ENCODE assay signal across 13 mouse cellular contexts in genomic region chr6:87213262-87213661, GRCm38 (mm10).
DNase-seq lines count a peak whose midpoint lies in the region; ATAC-seq lines count a peak whose summit lies in the region.
"Had no signal": no experiment of that assay in that cellular context is flagged by ENCODE, and none has a peak within 500 bp of the region (broad histone marks: within the 10 kb centered on the region; RNA-seq: fewer than 3 reads in every experiment).

No protein-coding gene starts in this region.

- no peaks in the 10 kb centered on the region for H3K27me3 ChIP-seq in forebrain, embryonic 15.5 days
- H3K27me3 ChIP-seq: embryonic facial prominence, embryonic 13.5 days; hindbrain, embryonic 12.5 days; liver, embryonic 15.5 days had no signal

- intact Hi-C loops in heart, postnatal 14 days (cut with DNase I) = no loop called here

- no peak for ATAC-seq in forebrain, embryonic 15.5 days (replicated peaks)

- WGBS in forebrain, embryonic 15.5 days = 93% methylated on average over 7 of the region's 7 CpGs

- H3K4me2 ChIP-seq in forebrain, embryonic 15.5 days (replicated peaks) = no peak overlapping the region
- H3K4me2 ChIP-seq: embryonic facial prominence, embryonic 13.5 days; hindbrain, embryonic 12.5 days; liver, embryonic 15.5 days; midbrain, embryonic 11.5 days had no signal

- H3K4me1 ChIP-seq in forebrain, embryonic 15.5 days = no peaks in the 10 kb centered on the region
- H3K4me1 ChIP-seq: embryonic facial prominence, embryonic 13.5 days; hindbrain, embryonic 12.5 days had no signal

- H3K9me3 ChIP-seq in forebrain, embryonic 15.5 days = no peaks in the 10 kb centered on the region
- H3K9me3 ChIP-seq: embryonic facial prominence, embryonic 13.5 days; liver, embryonic 15.5 days had no signal

- DNase-seq in gastrocnemius, adult 18-20 months (ENCODE audit: low spot score) = peak; percentile 69
- DNase-seq in gastrocnemius, postnatal 4 days (ENCODE audit: low spot score in 2 of 2) = no peak
- DNase-seq in ovary, adult 18-20 months (ENCODE audit: low spot score) = peak; percentile 29
- DNase-seq in ovary, postnatal 10 days (ENCODE audit: low spot score) = no peak
- peak; percentile 42 to 66 for DNase-seq in heart, postnatal 14 days
- peak; percentile 27 to 56 for DNase-seq in lung, postnatal 4 days
- DNase-seq in urinary bladder, adult 18-20 months (ENCODE audit: low spot score in 2 of 2) = no peak
- DNase-seq: cerebellum, postnatal 25 days had no signal

- H3K36me3 ChIP-seq in forebrain, embryonic 15.5 days = no peaks in the 10 kb centered on the region
- H3K36me3 ChIP-seq: liver, embryonic 15.5 days had no signal

- H3K27ac ChIP-seq in forebrain, embryonic 15.5 days (replicated peaks) = no peak overlapping the region
- H3K27ac ChIP-seq: embryonic facial prominence, embryonic 13.5 days; hindbrain, embryonic 12.5 days; liver, embryonic 15.5 days had no signal

- no peak overlapping the region for H3K9ac ChIP-seq in forebrain, embryonic 15.5 days (replicated peaks)
- H3K9ac ChIP-seq: embryonic facial prominence, embryonic 13.5 days; hindbrain, embryonic 12.5 days; liver, embryonic 15.5 days had no signal

- H3K4me3 ChIP-seq in forebrain, embryonic 15.5 days = no peak overlapping the region
- H3K4me3 ChIP-seq: embryonic facial prominence, embryonic 13.5 days; hindbrain, embryonic 12.5 days; liver, embryonic 15.5 days had no signal

Comparison
In these comparisons a context has a peak if more than half of its experiments do, and no peak if none do; other contexts are left out.
1. DNase-seq: peak in gastrocnemius, adult 18-20 months (single experiment), ovary, adult 18-20 months (single experiment), heart, postnatal 14 days (2 of 2) and lung, postnatal 4 days (2 of 2); none in gastrocnemius, postnatal 4 days (0 of 2), ovary, postnatal 10 days (single experiment) and urinary bladder, adult 18-20 months (0 of 2).